Mouse (Mus musculus) frontal cortex, postnatal 14 days (tissue): ENCODE measurements around the gene Ift122.

Experiments
- DNase-seq, 2 experiments: peaks; one replicate each; pipeline ENCODE4 v3.0.0; 2022; ENCODE audit warnings: low spot score in 2 of 2

Ift122 gene

DNA sequence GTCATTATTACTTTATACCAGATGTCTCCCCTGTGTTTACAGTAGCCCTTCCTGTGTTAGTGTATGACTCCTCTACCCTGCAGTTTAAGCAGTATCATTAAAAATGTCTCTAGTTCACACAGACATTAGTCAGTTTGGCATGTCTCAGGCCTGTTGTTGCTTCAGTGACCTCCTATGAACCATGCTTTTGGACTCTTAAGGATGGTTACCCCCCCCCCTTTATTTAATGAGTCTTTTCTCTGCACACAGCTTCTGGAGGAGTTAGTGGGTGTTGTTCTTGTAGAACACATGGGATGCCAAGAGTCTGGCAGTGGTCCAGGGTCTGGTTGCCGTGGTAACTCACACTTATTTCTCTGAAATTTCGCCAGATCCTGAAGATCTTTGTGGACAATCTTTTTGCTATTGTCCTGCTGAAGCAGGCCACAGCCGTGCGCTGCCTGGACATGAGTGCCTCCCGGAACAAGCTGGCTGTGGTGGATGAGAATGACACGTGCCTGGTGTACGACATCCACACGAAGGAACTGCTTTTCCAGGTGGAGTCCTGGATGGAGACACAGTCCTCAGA, 38.3 kb downstream of the Ift122 start:
- DNase-seq: peak; percentile 83 to 84

DNA sequence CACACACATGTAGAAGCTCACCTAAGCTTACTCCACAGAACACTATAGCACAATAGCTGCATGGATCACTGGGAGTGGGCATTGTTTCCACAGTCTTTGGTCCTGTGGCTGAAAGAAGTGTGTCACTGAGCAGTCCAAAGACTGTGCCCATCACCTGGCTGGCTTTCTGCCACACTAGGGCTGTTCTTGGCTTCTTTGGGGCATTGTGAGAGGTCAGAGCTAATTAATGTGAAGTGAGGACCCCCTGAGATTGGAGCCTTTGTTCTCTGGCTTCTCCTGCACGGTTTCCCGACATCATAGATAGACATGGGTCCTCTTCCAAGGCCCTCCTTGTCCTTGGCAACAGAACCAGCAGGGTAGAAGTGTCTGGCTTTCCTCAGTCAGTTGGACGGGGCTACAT, 39.1 kb downstream of the Ift122 start:
- peak in 1 of 2 experiments; percentile 3 for DNase-seq

DNA sequence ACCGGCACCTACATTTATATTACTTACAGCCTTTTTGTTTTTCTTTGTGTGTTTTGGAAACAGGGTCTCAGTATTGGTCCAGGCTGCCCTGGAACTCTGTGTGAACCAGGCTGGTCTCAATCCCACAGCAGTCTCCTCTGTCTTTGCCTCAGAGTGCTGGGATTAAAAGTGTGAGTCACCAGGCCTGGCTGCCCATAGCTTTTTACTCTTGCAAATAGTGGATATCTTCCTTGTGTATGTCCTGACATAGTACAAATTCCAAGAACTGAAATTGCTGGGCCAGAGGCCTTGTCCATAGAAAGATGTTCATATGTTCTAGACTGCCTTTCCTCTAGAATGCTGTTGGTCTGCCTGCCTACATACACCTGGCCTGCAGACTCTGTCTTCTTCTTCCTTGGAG, 43.1 kb downstream of the Ift122 start:
- DNase-seq: no peak

DNA sequence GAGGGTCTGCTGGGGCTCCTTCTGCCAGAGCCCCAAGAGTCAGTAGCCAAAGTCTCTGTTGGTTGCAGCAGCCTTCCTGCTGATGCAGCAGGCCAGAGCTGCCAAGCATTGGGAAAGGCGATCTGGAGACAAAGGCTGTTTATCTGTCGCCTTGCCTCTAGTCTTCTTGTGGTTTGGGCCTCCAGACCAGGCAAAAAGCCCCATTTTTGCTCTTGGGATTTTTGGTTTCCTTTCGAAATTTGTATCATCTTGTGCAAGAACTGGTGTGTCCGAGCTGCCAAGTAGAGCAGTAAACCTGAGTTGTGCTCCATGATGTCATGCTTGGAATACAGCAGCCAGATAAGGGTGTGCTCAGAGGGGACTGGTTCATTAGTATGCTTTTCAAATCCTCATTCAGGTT, 43.8 kb downstream of the Ift122 start:
- DNase-seq: no peak

DNA sequence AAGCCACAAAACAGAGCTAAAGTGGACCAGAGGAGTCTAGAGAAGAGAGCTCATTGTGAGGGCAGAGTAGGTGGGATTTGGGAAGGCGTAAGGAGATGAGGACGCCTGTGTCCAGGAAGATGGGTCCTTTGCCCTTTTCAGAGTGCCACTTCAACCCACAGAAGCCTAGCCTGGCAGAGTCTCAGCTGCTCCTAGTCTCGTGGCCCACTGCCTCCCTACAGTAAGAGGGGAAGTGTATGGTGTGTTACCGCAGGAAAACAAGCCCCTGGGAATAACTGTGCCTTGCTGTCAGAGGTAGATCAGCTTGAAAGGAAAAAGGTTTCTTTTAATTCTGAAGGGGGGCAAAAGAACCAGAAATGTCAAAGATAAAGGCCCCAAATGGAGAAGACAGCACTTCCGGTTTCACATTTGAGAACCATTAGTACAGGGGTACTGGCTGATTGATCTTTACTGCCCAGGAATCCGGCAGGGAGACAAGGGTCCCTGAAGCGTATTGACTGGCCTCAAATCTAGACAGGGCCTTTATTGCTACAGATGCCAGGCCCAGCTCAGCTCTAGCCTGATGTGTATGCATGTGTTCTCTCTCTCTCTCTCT, 44.8 kb downstream of the Ift122 start:
- DNase-seq: no peak

DNA sequence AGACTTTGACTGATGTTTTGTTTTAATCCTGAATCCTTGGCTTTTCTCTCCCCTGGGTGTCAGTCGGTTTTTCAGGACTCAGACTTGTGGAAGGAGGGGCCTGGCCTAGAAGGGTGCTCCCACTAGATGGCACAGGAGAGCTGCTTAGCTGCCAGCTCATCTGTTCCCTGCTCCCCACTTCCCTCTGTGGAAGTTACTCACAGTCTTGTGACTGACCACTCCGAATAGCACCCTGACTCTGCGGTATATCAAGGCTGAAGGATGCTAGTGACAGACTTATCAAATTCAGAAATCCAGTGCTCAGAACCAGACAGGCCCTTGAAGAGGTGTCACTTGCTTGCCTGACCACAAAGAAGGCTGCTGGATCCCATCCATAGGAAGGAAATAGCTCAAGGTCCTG, 47.8 kb downstream of the Ift122 start:
- DNase-seq: peak in 1 of 2 experiments; percentile 71

DNA sequence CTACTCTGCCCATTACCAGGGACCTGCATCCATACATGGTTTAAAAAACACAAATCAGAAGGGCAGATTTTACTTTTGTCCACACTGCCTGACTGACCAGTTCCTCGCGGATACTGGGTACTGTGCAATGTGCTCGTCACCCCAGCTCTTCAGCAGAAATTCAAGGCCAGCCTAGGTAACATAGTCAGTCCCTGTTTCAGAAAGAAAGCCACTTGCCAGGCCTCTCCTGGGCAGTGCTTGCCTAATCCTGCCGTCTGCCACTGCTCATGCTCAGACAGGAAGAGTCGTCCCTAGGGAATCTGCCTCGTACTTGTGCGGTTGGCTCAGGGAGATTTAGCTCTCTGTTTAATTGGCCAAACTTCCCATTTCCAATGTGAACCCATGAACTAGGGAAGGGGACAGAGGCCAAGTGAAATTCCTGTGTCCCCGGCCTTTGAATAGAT, 48.2 kb downstream of the Ift122 start:
- no peak for DNase-seq

DNA sequence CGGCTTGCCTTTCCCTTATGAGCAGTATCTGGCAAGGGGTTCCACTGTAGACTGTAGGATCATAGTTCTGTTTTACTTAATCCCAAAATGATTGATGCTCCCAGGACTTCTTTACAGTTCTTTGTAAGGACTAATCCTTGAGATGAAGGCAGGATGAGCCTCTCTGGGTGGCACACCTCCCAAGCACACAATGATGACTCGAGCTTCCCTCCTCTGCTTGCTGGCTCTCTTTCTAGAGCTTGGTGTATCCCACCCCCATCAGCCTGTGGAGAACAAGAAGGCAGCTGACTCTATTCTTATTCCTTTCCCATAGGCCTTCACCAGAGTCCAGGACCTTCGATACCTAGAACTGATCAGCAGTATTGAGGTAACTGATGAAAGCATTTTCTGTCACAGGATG, 49.3 kb downstream of the Ift122 start:
- no peak for DNase-seq

DNA sequence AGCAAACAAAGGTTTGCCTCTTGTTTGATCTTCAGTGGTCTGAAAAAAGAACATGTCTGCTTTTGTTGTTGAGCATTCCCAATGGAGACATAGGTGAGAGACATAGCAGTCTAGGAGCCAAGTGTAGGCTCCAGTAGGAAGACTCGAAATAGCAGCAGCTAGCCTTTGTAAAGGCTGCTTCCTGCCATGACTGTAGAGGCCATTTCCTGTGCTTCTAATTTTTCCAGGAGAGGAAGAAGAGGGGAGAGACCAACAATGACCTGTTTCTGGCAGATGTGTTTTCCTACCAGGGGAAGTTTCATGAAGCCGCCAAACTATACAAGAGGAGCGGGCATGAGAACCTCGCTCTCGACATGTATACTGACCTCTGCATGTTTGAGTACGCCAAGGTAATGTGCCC, 52.3 kb downstream of the Ift122 start:
- no peak for DNase-seq

DNA sequence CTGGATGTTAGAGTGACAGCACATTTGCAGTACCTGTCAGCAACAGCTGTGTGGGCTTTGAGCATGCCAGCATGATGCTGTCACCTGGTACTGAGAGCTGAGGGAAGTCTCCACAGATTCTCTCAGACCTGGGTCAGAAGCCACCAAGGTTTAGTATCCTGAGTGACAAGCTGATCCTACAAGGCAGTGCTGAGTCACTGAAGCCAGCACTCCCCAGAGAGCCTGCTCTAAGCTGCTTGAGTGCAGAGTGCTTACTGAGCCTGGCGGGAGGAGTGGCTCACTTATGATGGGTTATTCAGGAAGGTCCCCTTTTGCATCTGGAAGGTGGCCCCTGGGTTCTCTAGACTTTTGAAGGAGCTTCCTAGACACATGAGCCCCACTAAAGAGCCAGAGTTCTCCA, 53.2 kb downstream of the Ift122 start:
- no peak for DNase-seq

DNA sequence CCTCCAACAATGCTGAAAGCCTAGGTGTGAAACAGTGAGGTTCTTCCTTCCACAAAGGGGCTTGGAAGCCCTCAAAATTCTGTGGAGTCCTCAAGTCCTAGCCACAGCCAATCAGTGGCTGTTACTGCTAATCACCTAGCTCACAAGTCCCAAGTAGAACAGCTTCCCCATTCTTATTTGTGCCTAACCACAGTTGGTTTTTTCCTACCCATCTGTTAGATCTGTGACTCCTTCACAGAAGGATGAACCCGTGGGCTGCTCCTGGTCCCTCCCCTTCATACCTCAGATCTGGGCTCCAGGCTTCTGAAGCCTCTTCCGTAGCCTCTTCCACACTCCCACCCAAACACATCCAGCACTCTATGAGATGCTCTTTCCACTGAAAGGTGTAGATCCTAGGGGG, 53.6 kb downstream of the Ift122 start:
- no peak for DNase-seq

DNA sequence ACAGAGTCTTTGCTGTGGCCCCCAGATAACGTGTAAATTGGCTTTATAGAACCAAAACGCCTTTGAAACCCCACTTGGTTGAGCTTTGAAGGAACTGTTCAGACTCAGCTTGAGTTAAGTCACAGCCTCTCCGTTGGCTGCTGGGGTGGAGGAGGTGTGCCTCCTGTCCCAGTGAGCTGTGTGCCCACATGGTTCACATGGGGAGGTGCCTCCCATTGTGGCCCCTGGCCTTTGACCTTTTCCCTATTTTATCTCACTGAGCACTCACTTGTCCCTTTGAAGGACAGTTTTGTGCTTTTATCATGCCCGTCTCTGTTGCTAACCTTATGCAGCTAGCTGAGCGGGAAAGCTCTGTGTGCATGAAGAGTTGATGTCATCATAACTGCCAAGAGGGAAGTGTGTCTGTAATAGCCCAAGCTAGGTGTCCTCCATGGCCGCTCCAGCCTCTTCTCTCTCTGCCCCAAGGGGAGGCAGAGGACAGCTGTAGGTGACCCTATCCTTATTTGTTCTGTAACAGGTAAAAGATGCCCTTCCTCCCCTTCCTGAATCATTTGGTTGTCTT, 55.2 kb downstream of the Ift122 start:
- DNase-seq: no peak

DNA sequence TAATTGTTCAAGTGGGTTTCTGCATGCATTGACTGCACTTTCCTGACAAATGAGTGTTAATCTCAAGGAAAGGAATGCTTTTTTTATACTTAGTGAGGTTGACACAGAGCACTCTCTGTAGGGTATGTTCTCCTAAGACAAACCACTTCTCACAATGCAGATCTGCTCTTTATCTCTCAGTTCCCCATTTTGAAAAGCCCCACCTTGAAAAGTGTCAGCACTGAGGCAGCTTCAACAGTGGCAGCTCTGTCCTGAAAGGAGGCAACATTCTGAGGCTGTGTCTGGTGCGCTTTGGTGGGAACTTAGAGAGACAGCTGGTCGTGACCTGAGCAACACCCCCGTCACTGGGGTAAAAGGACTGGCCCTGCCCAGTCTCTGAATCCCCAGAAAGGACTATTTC, 55.8 kb downstream of the Ift122 start:
- DNase-seq: no peak

DNA sequence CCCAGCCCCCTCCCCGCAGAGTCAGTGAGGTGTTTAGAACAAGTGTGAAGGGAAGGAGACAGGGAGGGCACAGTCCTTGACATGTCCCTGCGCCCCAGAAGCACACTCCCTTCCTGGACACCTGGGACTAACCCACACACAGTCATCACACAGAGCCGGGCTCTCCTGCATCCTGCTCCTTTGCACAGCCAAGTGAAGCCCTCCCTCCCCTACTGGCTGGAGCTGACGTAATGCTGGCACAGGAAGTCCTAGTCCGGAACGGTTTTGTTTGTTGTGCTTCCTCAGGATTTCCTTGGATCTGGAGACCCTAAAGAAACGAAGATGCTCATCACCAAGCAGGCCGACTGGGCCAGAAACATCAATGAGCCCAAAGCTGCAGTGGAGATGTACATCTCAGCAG, 56.7 kb downstream of the Ift122 start:
- DNase-seq: no peak

DNA sequence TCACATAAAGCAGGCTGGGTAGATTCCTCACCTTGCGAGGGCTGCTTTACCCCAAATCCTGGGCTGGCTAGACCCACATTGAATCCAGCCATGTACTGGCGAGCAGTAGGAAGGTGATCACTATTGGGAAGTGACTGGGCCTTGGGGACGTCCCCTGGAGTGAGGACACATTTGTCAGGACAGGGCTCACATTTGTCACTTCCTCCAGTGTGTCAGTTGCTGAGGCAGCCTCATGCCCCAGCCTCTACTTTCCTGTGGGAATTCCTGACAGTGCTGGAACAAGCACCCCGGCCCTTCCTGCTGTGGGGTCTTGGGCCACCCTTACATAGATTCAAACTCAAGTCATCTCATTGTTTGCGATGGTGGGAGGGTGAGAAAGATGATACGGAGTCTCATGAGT, 58.5 kb downstream of the Ift122 start:
- DNase-seq: no peak

DNA sequence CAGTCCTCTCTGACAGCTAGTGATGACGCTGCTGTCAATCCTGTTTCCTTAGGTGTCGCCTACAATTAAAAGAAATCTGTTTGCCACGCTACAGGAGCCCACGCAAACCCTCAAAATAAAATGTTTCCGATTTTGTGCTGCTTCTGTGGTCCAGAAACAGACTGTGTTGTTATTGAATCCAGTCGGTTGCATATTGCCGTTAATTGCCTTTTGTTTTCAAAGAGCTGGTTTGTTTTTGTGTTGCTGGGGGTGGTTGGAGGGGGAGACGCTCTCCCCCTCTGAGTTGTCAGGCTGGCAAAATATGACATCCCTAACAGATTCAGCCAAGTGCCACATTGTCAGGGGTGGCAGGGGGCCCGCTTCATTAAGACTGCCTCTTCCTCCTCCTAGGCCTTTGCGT, 60.2 kb downstream of the Ift122 start:
- DNase-seq: no peak

DNA sequence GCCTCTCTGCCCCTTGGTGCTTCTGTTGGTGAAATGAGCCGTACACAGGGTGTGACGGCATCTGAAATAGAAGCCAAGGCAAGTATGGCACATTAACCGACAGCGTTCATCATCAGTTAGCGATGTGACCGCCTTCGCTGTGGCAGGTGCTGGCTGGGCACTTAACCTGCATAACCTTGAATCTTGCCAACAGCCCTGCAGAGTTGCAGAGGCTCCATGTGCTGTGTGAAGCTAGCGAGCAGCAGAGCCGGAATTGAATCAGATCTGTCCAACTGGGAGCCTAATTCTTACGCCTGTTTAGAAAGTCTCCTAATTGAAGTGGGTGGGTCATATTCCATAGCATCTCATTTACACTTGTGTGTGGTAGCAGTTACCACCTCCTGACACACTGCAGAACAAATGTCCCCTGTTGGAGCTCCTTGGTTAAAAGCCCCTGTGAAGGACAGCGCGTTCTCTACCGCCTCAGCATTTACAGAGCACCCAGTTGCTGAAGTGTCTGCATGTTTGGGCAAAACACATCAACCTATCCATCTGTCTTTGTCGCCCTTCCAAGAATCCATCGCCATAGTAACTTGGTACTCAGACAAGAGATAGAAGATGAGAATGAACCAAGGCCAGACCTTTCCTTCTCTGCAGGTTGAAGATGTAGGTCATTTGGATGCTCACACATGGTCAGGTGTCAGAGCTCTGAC, 61.4 kb downstream of the Ift122 start:
- DNase-seq: no peak

DNA sequence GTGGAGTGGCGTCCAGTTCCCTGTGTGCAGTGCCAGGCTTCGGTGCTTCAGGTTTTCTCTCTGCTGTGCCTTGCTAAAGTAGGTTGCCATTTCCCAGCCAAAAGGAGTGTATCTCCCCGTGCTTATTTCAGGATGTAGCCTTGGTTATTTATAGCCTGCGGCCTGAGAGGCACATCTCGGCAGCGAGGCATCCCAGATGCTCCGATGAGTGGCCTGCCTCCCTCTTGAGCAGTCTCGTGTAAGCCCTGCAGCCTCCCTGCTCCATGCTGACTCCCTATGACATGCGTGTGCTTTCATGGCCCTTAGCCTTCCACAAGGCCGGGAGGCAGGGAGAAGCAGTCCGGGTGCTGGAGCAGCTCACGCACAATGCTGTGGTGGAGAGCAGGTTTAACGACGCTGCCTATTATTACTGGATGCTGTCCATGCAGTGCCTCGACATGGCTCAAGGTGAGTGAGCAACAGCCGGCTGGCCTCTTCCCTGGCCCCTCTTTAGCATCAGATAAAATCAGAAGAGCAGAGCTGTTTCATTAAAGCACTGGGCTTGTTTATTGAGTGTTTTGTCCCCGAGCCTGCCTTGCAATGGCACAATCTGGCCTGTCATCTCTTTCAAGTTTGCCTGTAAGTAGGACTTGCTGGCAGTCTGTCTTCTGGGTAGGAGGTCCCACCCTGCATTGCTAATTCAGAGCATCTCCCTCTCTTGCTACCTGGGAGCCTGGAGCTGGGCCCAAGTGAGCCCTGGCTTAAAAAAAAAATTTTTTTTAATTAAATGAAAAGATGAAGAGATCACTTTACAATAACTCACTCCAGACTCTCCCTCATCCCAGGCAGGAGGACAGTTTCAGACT, 62.6 kb downstream of the Ift122 start:
- no peak for DNase-seq

DNA sequence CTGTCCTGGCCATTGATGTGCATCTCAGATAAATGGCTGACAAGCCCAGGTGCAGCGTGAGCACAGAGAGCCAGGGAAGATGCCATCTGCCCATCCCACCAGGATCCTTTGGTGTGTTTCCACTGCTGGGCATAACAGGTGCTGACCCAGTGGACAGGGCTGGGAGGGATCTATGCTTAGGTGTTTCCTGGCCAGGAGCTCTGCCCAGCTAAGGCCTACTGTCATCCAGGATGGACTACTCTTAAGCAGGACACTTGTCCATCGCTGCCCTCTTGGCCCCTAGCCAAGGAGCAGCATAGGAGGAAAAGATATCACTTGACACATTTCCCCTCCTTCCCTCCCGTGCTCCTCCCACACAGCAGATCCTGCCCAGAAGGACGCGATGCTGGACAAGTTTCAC, 63.3 kb downstream of the Ift122 start:
- DNase-seq: no peak

DNA sequence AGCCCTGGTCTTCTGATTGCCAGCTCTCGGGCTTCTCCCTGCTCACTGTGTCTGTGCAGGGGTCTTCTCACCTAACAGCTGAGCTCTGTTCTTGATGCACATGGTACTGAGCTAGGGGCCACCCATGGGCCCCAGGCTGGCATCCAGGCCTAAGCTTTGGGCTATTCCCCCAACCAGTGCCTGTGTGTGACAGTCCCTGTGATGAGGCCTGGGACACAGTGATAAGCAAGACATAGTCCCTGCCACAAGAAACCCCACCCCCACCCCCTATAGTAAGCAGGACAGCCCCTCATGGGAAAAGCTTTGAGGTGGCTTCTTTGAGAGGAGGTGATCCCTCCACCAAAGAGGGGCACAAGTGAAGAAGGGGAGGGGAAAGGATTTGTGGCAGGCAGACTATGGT, 65.3 kb downstream of the Ift122 start:
- no peak for DNase-seq

DNA sequence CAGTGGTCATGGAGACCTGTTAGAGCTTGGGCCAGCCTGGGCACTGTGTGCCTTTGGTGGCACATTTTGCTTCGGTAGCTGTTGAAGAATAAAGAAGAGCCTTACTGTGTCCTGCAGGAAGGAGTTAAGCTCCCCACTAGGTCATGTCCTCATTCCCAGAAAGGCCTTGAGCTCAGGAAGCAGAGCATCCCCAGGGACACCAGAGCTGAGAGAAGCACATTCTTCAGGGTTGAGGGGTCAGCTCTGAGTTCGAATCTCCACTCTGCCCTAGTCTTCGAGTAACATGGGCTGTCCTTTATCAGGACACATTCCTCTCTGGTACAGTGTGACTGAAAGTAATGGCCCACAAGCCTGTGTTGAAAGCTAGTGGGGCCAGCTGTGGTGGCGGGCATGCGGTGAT, 66.6 kb downstream of the Ift122 start:
- DNase-seq: no peak

DNA sequence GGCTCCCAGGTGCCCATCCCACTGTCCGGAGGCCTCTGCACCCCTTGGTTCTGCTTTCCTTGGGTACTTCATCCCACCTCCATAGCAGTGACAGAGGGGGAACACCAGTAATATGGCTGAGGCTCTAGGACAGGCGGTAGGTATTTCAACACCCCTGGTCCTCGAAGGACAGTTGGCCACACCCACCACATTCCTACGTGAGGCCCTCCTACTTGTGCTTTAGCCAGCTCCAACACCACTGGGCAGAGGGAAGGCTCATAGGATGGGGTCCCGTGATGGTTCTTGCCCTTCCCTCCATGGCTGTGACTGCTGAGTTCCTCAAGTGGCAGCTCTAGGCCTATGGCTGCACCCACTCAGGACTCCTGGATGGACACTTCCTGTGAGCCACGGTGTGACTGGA, 71.6 kb downstream of the Ift122 start:
- no peak for DNase-seq
